Mouse (Mus musculus): ENCODE measurements at regions not wholly inside any gene's neighbourhood (a gene's known extent, or its start where the extent isn't known, plus 50 kb on each side); places are given as distances from the start of the nearest gene placed in this dataset.

- TF ChIP-seq POLR2A (IDR thresholded peaks at IDR 0.05; ENCODE audit: borderline replicate concordance, insufficient read depth, low read length) (no peak), CTCF (IDR thresholded peaks at IDR 0.05; ENCODE audit: borderline replicate concordance, insufficient read depth, low read depth, low read length) (no peak)
These were observed 160.1 kb upstream of the Arid1b start for GRCm38 (mm10) chr17:4834065-4834464.

Data from cerebellum, adult 2 months (tissue).